ENCODE assay signal across 15 mouse cellular contexts in the genomic region with DNA sequence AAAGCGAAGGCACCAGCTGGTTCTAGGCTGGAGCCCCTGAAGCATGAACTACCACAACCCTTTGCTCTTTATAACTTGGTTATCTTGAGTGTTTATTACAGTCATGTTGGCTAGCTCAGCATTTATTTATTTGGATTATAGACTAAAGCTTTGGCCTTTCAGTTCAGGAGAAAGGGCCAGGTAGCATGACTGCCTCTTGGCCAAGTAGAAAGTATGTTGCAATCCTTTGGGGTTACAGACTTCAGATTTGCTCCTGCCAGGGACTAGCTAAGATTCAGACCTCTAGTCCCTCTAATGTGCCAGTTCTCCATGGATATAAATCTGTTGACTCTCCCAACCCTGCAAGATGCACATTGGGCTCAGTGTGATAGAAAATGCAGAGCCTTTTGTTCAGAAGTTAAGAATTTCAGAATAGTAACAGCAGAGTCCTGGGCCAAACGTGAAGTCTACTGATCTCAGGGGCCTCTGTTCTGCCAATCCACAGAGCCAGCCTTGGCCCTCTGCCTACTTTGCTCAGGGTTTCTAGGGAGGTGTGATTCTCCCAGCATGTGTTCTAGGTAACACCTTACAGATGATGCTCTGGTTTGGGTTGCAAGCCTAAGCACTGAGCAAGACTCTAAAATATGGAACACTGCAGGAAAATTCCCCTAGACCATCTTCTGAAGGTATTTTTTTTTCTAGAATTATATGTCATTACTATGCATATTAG.
DNase-seq lines count a peak whose midpoint lies in the region; ATAC-seq and TF ChIP-seq lines count a peak whose summit lies in the region.
"Had no signal": no experiment of that assay in that cellular context is flagged by ENCODE, and none has a peak within 500 bp of the region (broad histone marks: within the 10 kb centered on the region; RNA-seq: fewer than 3 reads in every experiment).

No protein-coding gene starts in this region.

- ATAC-seq in frontal cortex, adult (ENCODE audit: low TSS enrichment), result peak; percentile 51
- ATAC-seq: lung, postnatal 0 days had no signal

- peak overlapping the region; percentile 75 for H3K27ac ChIP-seq in left cerebral cortex, adult 2 months
- H3K27ac ChIP-seq: embryonic facial prominence, embryonic 10.5 days; hindbrain, embryonic 15.5 days; kidney, embryonic 15.5 days; liver, embryonic 13.5 days had no signal

- H3K4me3 ChIP-seq in left cerebral cortex, adult 2 months, result no peak overlapping the region
- H3K4me3 ChIP-seq: embryonic facial prominence, embryonic 10.5 days; hindbrain, embryonic 15.5 days; kidney, embryonic 15.5 days; liver, embryonic 13.5 days; myocyte had no signal

- no peak for DNase-seq in frontal cortex, postnatal 10 days (ENCODE audit: low spot score in 2 of 2)
- peak; percentile 53 to 82 for DNase-seq in frontal cortex, adult 2 months (ENCODE audit: extremely low spot score in 1 of 2, low spot score in 1 of 2)
- DNase-seq in left cerebral cortex, adult 2 months (ENCODE audit: extremely low spot score in 1 of 2, low spot score in 2 of 2), result peak in 1 of 2 experiments; percentile 35
- DNase-seq in right cerebral cortex, postnatal 14 days, result peak; percentile 61
- no peak for DNase-seq in neural tube, embryonic 10.5 days (ENCODE audit: extremely low spot score, low spot score)
- no peak for DNase-seq in thymus, postnatal 14 days
- DNase-seq: heart, adult 11 months; layer of hippocampus, postnatal 36 days; liver, embryonic 13.5 days had no signal

- intact Hi-C loops in left cerebral cortex, adult 2 months (cut with DNase I), result loop anchor here (5.0 to 10.0 kb wide), 3 partner anchors 172 to 565 kb away; no protein-coding TSS in a partner anchor

- no peak for TF ChIP-seq CTCF in left cerebral cortex, adult 2 months (IDR thresholded peaks at IDR 0.05)

Comparison
In these comparisons a context has a peak if more than half of its experiments do, and no peak if none do; other contexts are left out.
1. DNase-seq: peak in frontal cortex, adult 2 months (2 of 2) and right cerebral cortex, postnatal 14 days (single experiment); none in frontal cortex, postnatal 10 days (0 of 2), neural tube, embryonic 10.5 days (single experiment) and thymus, postnatal 14 days (single experiment).